In the genomic region with DNA sequence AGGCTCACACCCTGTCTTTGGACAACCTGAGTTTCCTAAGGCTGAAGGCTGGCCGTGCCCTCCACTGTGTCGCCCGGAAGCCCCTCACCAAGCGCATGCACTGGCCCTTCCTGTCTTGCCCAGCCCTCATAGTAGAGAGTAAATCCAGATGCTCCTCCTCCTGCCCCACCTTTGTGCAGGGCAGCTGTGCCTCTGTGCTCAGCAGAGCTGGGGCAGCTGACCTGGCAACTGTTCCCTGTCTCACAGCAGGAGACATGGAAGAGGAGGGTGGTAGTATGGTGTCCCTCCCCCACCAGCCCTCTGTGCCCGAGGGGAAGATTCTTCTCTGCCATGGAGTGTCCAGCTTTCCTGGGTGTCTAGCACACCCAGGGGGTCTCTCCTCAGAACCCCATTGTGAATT, we compare ENCODE assay signal across 13 mouse cellular contexts.
"Had no signal": no experiment of that assay in that cellular context is flagged by ENCODE, and none has a peak within 500 bp of the region (broad histone marks: within the 10 kb centered on the region; RNA-seq: fewer than 3 reads in every experiment).

No protein-coding gene starts in this region.

- H3K4me1 ChIP-seq: kidney, embryonic 15.5 days; liver, embryonic 15.5 days; stomach, embryonic 15.5 days had no signal

- H3K9ac ChIP-seq: kidney, embryonic 15.5 days; liver, embryonic 15.5 days; stomach, embryonic 15.5 days had no signal

- H3K27me3 ChIP-seq: kidney, embryonic 15.5 days; liver, embryonic 15.5 days; stomach, embryonic 15.5 days had no signal

- H3K9me3 ChIP-seq: kidney, embryonic 15.5 days; liver, embryonic 15.5 days; stomach, embryonic 15.5 days had no signal

- H3K27ac ChIP-seq: kidney, embryonic 15.5 days; liver, embryonic 15.5 days; stomach, embryonic 15.5 days had no signal

- H3K36me3 ChIP-seq: liver, embryonic 15.5 days had no signal

- ATAC-seq: lung, postnatal 0 days; midbrain, embryonic 16.5 days had no signal

- H3K4me2 ChIP-seq: kidney, embryonic 15.5 days; liver, embryonic 11.5 days; liver, embryonic 15.5 days; midbrain, embryonic 11.5 days; stomach, embryonic 15.5 days had no signal

- DNase-seq: kidney, adult 2 months; kidney, postnatal 14 days; left cerebral cortex, postnatal 4 days; lung, adult 2 months; lung, postnatal 4 days; right cerebral cortex, postnatal 14 days had no signal

- H3K4me3 ChIP-seq: kidney, embryonic 15.5 days; liver, embryonic 15.5 days; stomach, embryonic 15.5 days had no signal
